Mouse (Mus musculus): ENCODE measurements at regions not wholly inside any gene's neighbourhood (a gene's known extent, or its start where the extent isn't known, plus 50 kb on each side); places are given as distances from the start of the nearest gene placed in this dataset.

GRCm38 (mm10) chr8:8562268-8562667, 98.8 kb downstream of the Efnb2 start:
- no peaks in the 10 kb centered on the region for H3K36me3 ChIP-seq (ENCODE audit: control insufficient read depth, insufficient read depth)
- no peak for ATAC-seq (replicated peaks; ENCODE audit: extremely low read depth, insufficient read depth, low FRiP score)
- no peaks in the 10 kb centered on the region for H3K9me3 ChIP-seq (replicated peaks; ENCODE audit: control insufficient read depth, low read length)
- H3K4me1 ChIP-seq (ENCODE audit: control insufficient read depth, insufficient read depth, low read length): no peaks in the 10 kb centered on the region
- no peak overlapping the region for H3K4me3 ChIP-seq (ENCODE audit: low read length)
- no peak overlapping the region for H3K27ac ChIP-seq (ENCODE audit: low read length)
- 62% methylated on average over 7 of the region's 7 CpGs for WGBS
- no peaks in the 10 kb centered on the region for H3K27me3 ChIP-seq (ENCODE audit: control insufficient read depth, insufficient read depth, low read length)
- H3K9ac ChIP-seq (ENCODE audit: low read length): no peak overlapping the region
- no peak overlapping the region for H3K4me2 ChIP-seq (ENCODE audit: low read depth, low read length)

GRCm38 (mm10) chr8:8558050-8558449, 103.0 kb downstream of the Efnb2 start:
- ATAC-seq (replicated peaks; ENCODE audit: extremely low read depth, insufficient read depth, low FRiP score): no peak
- Histone ChIP-seq H3K27ac (ENCODE audit: low read length) (no peak overlapping the region), H3K9ac (ENCODE audit: low read length) (no peak overlapping the region), H3K4me3 (ENCODE audit: low read length) (no peak overlapping the region), H3K27me3 (ENCODE audit: control insufficient read depth, insufficient read depth, low read length) (no peaks in the 10 kb centered on the region), H3K36me3 (ENCODE audit: control insufficient read depth, insufficient read depth) (no peaks in the 10 kb centered on the region), H3K4me2 (ENCODE audit: low read depth, low read length) (no peak overlapping the region), H3K9me3 (replicated peaks; ENCODE audit: control insufficient read depth, low read length) (no peaks in the 10 kb centered on the region), H3K4me1 (ENCODE audit: control insufficient read depth, insufficient read depth, low read length) (no peaks in the 10 kb centered on the region)
- 86% methylated on average over 7 of the region's 7 CpGs for WGBS

- Histone ChIP-seq H3K4me2 (ENCODE audit: low read depth, low read length) (no peak overlapping the region), H3K36me3 (ENCODE audit: control insufficient read depth, insufficient read depth) (no peaks in the 10 kb centered on the region), H3K9ac (ENCODE audit: low read length) (no peak overlapping the region), H3K27me3 (ENCODE audit: control insufficient read depth, insufficient read depth, low read length) (no peaks in the 10 kb centered on the region), H3K4me3 (ENCODE audit: low read length) (no peak overlapping the region), H3K9me3 (replicated peaks; ENCODE audit: control insufficient read depth, low read length) (no peaks in the 10 kb centered on the region), H3K27ac (ENCODE audit: low read length) (no peak overlapping the region), H3K4me1 (ENCODE audit: control insufficient read depth, insufficient read depth, low read length) (no peaks in the 10 kb centered on the region)
- ATAC-seq (replicated peaks; ENCODE audit: extremely low read depth, insufficient read depth, low FRiP score): no peak
- 82% methylated on average over 10 of the region's 10 CpGs for WGBS
Measured at GRCm38 (mm10) chr8:8556152-8556551, 104.9 kb downstream of the Efnb2 start.

- Histone ChIP-seq H3K27ac (ENCODE audit: low read length) (no peak overlapping the region), H3K9ac (ENCODE audit: low read length) (no peak overlapping the region), H3K4me2 (ENCODE audit: low read depth, low read length) (no peak overlapping the region), H3K27me3 (ENCODE audit: control insufficient read depth, insufficient read depth, low read length) (no peaks in the 10 kb centered on the region), H3K9me3 (replicated peaks; ENCODE audit: control insufficient read depth, low read length) (0 out of 2 replicates have a peak, but pooled peaks cover 3% of the 10 kb centered on the region), H3K4me3 (ENCODE audit: low read length) (no peak overlapping the region), H3K4me1 (ENCODE audit: control insufficient read depth, insufficient read depth, low read length) (no peaks in the 10 kb centered on the region), H3K36me3 (ENCODE audit: control insufficient read depth, insufficient read depth) (no peaks in the 10 kb centered on the region)
- 70% methylated on average over 5 of the region's 5 CpGs for WGBS
- ATAC-seq (replicated peaks; ENCODE audit: extremely low read depth, insufficient read depth, low FRiP score): no peak
Measured at GRCm38 (mm10) chr8:8554691-8555090, 106.4 kb downstream of the Efnb2 start.

GRCm38 (mm10) chr8:8552779-8553178, 108.3 kb downstream of the Efnb2 start:
- Histone ChIP-seq H3K27ac (ENCODE audit: low read length) (no peak overlapping the region), H3K27me3 (ENCODE audit: control insufficient read depth, insufficient read depth, low read length) (no peaks in the 10 kb centered on the region), H3K4me1 (ENCODE audit: control insufficient read depth, insufficient read depth, low read length) (no peaks in the 10 kb centered on the region), H3K9me3 (replicated peaks; ENCODE audit: control insufficient read depth, low read length) (peaks cover 3% of the 10 kb centered on the region; the same call in 1 of the 2 replicates), H3K36me3 (ENCODE audit: control insufficient read depth, insufficient read depth) (no peaks in the 10 kb centered on the region), H3K4me2 (ENCODE audit: low read depth, low read length) (no peak overlapping the region), H3K9ac (ENCODE audit: low read length) (no peak overlapping the region), H3K4me3 (ENCODE audit: low read length) (no peak overlapping the region)
- ATAC-seq (replicated peaks; ENCODE audit: extremely low read depth, insufficient read depth, low FRiP score): no peak
- WGBS: 68% methylated on average over 1 of the region's 1 CpGs

- WGBS: 75% methylated on average over 5 of the region's 5 CpGs
- Histone ChIP-seq H3K4me3 (ENCODE audit: low read length) (no peak overlapping the region), H3K9me3 (replicated peaks; ENCODE audit: control insufficient read depth, low read length) (no peaks in the 10 kb centered on the region), H3K27me3 (ENCODE audit: control insufficient read depth, insufficient read depth, low read length) (no peaks in the 10 kb centered on the region), H3K4me1 (ENCODE audit: control insufficient read depth, insufficient read depth, low read length) (no peaks in the 10 kb centered on the region), H3K9ac (ENCODE audit: low read length) (no peak overlapping the region), H3K27ac (ENCODE audit: low read length) (no peak overlapping the region), H3K4me2 (ENCODE audit: low read depth, low read length) (no peak overlapping the region), H3K36me3 (ENCODE audit: control insufficient read depth, insufficient read depth) (no peaks in the 10 kb centered on the region)
- ATAC-seq (replicated peaks; ENCODE audit: extremely low read depth, insufficient read depth, low FRiP score): no peak
Measured at GRCm38 (mm10) chr8:8536626-8537025, 124.4 kb downstream of the Efnb2 start.

- Histone ChIP-seq H3K4me1 (ENCODE audit: control insufficient read depth, insufficient read depth, low read length) (no peaks in the 10 kb centered on the region), H3K4me2 (ENCODE audit: low read depth, low read length) (no peak overlapping the region), H3K27me3 (ENCODE audit: control insufficient read depth, insufficient read depth, low read length) (no peaks in the 10 kb centered on the region), H3K9me3 (replicated peaks; ENCODE audit: control insufficient read depth, low read length) (no peaks in the 10 kb centered on the region), H3K9ac (ENCODE audit: low read length) (no peak overlapping the region), H3K4me3 (ENCODE audit: low read length) (no peak overlapping the region), H3K36me3 (ENCODE audit: control insufficient read depth, insufficient read depth) (no peaks in the 10 kb centered on the region), H3K27ac (ENCODE audit: low read length) (no peak overlapping the region)
- WGBS: 37% methylated on average over 6 of the region's 6 CpGs
- ATAC-seq (replicated peaks; ENCODE audit: extremely low read depth, insufficient read depth, low FRiP score): no peak
Measured at GRCm38 (mm10) chr8:8534787-8535186, 126.3 kb downstream of the Efnb2 start.

- Histone ChIP-seq H3K27me3 (ENCODE audit: control insufficient read depth, insufficient read depth, low read length) (no peaks in the 10 kb centered on the region), H3K27ac (ENCODE audit: low read length) (no peak overlapping the region), H3K9me3 (replicated peaks; ENCODE audit: control insufficient read depth, low read length) (no peaks in the 10 kb centered on the region), H3K4me3 (ENCODE audit: low read length) (no peak overlapping the region), H3K4me1 (ENCODE audit: control insufficient read depth, insufficient read depth, low read length) (no peaks in the 10 kb centered on the region), H3K36me3 (ENCODE audit: control insufficient read depth, insufficient read depth) (no peaks in the 10 kb centered on the region), H3K4me2 (ENCODE audit: low read depth, low read length) (no peak overlapping the region), H3K9ac (ENCODE audit: low read length) (no peak overlapping the region)
- WGBS: 73% methylated on average over 5 of the region's 5 CpGs
- no peak for ATAC-seq (replicated peaks; ENCODE audit: extremely low read depth, insufficient read depth, low FRiP score)
Measured at GRCm38 (mm10) chr8:8532907-8533306, 128.1 kb downstream of the Efnb2 start.

GRCm38 (mm10) chr8:8530540-8530939, 130.5 kb downstream of the Efnb2 start:
- Histone ChIP-seq H3K9me3 (replicated peaks; ENCODE audit: control insufficient read depth, low read length) (no peaks in the 10 kb centered on the region), H3K27ac (ENCODE audit: low read length) (no peak overlapping the region), H3K4me3 (ENCODE audit: low read length) (no peak overlapping the region), H3K9ac (ENCODE audit: low read length) (no peak overlapping the region), H3K27me3 (ENCODE audit: control insufficient read depth, insufficient read depth, low read length) (no peaks in the 10 kb centered on the region), H3K36me3 (ENCODE audit: control insufficient read depth, insufficient read depth) (no peaks in the 10 kb centered on the region), H3K4me2 (ENCODE audit: low read depth, low read length) (no peak overlapping the region), H3K4me1 (ENCODE audit: control insufficient read depth, insufficient read depth, low read length) (no peaks in the 10 kb centered on the region)
- 54% methylated on average over 5 of the region's 5 CpGs for WGBS
- ATAC-seq (replicated peaks; ENCODE audit: extremely low read depth, insufficient read depth, low FRiP score): no peak

GRCm38 (mm10) chr8:8521532-8521931, 139.5 kb downstream of the Efnb2 start:
- H3K9me3 ChIP-seq (replicated peaks; ENCODE audit: control insufficient read depth, low read length): peaks cover 3% of the 10 kb centered on the region; the same call in 1 of the 2 replicates
- H3K4me3 ChIP-seq (ENCODE audit: low read length): no peak overlapping the region
- H3K36me3 ChIP-seq (ENCODE audit: control insufficient read depth, insufficient read depth): no peaks in the 10 kb centered on the region
- H3K27me3 ChIP-seq (ENCODE audit: control insufficient read depth, insufficient read depth, low read length): no peaks in the 10 kb centered on the region
- no peak overlapping the region for H3K4me2 ChIP-seq (ENCODE audit: low read depth, low read length)
- H3K9ac ChIP-seq (ENCODE audit: low read length): no peak overlapping the region
- 89% methylated on average over 1 of the region's 1 CpGs for WGBS
- H3K4me1 ChIP-seq (ENCODE audit: control insufficient read depth, insufficient read depth, low read length): peaks cover 5% of the 10 kb centered on the region; the same call in 1 of the 2 replicates
- no peak for ATAC-seq (replicated peaks; ENCODE audit: extremely low read depth, insufficient read depth, low FRiP score)
- no peak overlapping the region for H3K27ac ChIP-seq (ENCODE audit: low read length)

Measured in heart, embryonic 16.5 days (tissue).